Mouse (Mus musculus) embryo, embryonic 10 days (tissue): ENCODE results near the gene Abcf3.

Experiments used
- DNase-seq: peaks from one replicate; pipeline ENCODE4 v3.0.0-alpha.2; 2015; ENCODE audit warnings: low spot score

The Abcf3 gene

GRCm38 (mm10) chr16:20548096-20548948, at the start of gene Abcf3:
TSS of gene Abcf3 (plus strand) at chr16:20548577.
- peak; percentile 100 for DNase-seq

GRCm38 (mm10) chr16:20498677-20499475, 49.5 kb upstream of the Abcf3 start, which contains the start of gene Eif2b5:
TSS of gene Eif2b5 (plus strand) at chr16:20498817.
- DNase-seq, result peak; percentile 97

GRCm38 (mm10) chr16:20506000-20506399, 42.4 kb upstream of the Abcf3 start:
- DNase-seq, result no peak

DNA sequence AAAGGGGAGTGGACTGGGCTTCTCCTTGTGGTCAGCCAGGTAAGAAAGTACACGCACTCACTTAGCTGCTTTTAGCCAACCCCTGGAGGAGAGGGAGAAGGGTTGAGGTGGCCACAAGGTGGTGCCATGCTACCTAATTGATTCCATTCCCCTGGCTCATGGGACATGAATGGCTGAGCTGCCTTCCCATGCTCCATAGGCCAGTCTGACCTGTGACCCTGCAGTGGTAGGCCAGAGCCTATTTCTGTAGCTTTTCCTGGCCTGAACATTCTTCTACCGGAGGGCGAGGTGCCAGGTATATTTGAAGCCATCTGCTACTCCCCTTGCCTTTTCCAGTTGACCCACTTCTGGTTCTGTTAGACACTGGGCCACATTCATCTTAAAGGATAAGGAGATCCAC, 39.0 kb upstream of the Abcf3 start:
- peak; percentile 78 for DNase-seq

DNA sequence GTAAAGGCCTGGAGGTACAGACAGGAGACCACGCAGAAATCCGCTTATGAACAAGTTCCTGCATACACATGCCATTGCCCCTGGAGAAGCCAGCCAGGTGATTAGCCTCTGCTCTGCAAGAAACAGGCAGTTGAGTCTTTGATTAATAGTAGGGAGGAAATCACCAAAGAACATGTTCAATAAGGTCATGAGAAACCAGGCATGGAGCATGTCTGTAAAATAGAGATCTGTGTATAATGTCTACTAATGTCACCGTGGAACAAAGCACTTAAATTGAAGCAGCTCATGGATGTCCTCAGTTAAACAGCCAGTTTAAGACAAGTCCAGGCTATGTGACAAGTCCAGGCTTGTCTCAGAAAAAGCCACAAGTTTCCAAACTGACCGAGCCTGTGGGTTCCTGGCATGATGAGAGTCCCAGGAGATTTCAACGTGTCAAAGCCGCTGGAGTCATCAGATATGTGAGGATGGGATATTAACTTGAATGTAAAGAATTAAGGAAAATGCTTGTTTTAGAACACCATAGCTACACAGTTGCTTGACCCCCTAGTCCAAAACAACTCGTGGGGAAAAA, 37.0 kb upstream of the Abcf3 start:
- DNase-seq, result no peak

- DNase-seq, result no peak
These were observed 32.3 kb upstream of the Abcf3 start for GRCm38 (mm10) chr16:20516032-20516431.

GRCm38 (mm10) chr16:20516726-20517201, 31.6 kb upstream of the Abcf3 start, which contains the start of gene Dvl3:
TSS of gene Dvl3 (plus strand) at chr16:20516982.
- peak; percentile 93 for DNase-seq

DNA sequence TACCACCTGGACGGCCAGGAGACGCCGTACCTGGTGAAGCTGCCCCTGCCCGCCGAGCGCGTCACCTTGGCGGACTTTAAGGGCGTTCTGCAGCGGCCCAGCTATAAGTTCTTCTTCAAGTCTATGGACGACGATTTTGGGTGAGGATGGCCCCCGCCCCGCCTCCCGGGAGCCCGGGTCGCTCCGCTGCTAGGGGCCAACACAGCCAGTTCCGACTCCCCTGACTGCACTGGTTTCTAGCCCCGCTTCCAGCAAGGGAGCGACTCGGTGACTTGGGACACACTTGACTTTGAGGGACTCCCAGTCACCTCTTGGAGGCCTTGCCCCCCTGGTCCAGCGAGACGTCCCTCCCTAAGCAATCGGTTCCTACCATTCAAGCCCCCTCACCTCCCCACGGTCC, 31.2 kb upstream of the Abcf3 start:
- peak; percentile 34 for DNase-seq

DNA sequence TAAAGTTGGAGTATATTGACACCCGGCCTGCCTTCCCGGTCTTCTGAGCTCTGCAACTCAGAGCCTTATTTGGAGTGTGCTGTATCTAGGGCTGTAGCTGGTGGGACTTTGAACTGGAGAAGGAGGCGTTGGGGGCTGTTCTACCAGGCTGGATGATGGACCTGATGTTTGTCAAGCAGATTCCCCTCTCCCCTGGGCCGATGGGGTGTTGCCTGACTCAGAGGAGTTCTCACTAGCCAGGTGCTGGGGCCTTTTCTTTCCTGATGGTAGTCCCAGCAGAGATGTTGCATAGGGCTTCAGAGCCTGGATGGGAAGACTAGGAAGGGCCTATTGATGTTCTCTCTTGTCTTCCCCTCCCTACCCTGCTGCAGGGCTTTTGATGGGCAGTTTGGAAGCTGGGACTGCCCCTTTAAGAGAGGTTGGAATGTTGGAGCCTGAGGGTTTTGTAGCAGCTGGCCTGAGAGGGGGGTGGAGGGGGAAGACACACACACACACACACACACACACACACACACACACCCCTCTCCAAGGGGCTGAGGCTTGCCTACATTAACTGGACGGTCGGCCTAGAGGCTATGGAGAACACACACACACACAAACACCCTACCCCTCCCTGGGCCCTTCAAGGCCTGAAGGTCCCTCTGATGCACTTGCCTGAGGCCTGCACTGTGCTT, 30.5 kb upstream of the Abcf3 start:
- peak; percentile 74 for DNase-seq

DNA sequence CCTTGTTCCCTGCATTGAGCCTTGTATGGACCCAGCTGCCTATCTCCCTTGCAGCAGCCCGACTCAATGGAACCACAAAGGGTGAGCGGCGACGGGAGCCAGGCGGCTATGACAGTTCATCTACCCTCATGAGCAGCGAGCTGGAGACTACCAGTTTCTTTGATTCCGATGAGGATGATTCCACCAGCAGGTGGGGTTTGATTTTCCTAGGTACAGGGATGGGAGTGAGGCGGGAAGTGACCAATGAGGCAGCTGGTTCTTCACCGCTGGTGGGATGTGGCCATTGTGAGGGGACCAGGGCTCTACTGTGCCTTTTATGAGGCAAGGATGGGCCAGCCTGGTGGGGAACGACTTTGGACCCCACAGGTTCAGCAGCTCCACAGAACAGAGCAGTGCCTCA, 24.5 kb upstream of the Abcf3 start:
- DNase-seq, result no peak

DNA sequence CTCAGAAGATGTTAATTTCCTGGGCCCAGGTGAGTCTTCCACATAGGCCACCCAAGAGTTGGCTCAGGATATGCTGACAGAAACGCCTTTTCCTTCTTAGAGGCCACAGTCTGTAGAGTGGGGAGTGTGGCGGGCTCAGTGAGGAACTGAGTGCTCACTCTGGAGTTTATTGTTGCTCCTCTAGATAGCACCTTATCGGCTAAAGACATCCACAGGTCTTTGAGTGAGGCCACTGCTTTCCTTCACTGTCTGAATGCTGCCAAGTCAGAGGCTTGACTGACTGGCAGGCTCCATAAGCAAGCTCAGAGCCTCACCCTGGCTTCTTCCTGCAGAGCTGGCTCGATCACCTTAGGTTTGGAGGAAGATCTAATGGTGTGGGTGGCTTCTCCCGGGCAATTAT, 19.6 kb upstream of the Abcf3 start:
- no peak for DNase-seq

DNA sequence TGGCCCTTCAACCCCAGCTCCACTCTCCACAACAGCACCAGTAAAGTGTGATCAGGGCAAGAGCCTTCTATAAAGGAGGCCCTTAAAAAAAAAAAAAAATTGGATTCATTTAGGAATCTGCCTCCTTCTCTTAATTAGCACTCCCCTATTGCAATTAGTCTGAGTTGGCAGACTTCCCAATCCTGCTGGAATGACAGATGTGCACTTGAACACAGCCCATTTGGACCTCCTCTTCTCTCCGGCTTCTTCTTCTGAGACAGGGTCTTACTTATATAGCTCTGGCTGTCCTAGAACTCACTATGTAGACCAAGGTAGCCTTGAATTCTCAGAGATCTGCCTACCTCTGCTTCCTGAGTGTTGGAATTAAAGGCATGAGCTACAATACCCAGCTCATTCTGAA, 19.0 kb upstream of the Abcf3 start:
- DNase-seq, result no peak

DNA sequence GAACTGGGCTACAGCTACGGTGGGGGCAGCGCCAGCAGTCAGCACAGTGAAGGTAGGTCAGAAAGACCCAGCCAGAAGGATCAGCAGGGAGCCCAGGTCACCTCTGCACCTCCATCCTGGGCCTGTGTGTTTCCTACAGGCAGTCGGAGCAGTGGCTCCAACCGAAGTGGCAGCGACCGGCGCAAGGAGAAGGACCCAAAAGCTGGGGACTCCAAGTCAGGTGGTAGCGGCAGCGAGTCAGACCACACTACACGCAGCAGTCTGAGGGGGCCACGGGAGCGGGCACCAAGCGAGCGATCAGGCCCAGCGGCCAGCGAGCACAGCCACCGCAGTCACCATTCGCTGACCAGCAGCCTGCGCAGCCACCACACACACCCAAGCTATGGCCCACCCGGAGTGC, 17.4 kb upstream of the Abcf3 start:
- DNase-seq, result no peak

- no peak for DNase-seq
These were observed 13.6 kb upstream of the Abcf3 start for GRCm38 (mm10) chr16:20534617-20535295.

DNA sequence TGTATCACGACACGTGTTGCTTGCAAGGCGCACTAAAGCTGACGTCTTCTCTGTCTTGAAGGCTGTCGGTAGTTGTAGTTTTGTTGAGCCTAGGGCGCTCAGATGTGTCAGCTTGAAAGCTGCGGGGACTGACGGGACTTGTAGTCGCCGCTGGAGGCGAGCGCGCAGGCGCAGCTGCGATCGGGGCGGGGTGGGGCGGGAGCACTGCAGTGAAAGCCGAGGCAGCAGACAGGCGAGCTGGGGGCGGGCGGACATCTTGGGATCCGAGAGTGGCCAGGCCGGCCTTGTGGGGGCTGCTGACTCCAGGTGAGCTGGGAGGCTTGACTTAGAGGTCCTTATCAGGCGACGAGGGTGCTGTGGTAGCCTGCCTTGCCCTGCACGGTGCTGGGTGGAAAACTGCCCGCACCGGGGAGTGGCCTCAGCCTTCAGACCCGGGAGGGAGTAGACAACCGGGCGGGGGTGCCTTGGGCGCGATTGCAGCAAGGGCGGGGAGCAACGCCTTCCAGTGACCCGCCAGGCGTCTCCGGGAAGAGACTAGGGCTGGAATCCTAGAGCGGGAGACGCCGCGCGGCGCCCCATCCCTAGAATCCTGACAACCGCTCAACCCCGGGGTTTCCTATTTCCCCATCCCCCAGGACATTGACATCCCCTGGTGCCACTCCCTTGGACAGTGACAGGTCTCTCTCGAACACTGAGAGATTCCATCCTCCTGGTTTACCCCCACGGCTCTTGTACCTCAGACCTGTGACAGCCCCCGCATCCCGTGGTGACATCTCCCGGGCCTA, 12.9 kb upstream of the Abcf3 start, which contains the start of gene Ap2m1:
Ap2m1 (plus strand) TSS at position 183 of the 785 bp plus-strand sequence.
- peak; percentile 100 for DNase-seq

DNA sequence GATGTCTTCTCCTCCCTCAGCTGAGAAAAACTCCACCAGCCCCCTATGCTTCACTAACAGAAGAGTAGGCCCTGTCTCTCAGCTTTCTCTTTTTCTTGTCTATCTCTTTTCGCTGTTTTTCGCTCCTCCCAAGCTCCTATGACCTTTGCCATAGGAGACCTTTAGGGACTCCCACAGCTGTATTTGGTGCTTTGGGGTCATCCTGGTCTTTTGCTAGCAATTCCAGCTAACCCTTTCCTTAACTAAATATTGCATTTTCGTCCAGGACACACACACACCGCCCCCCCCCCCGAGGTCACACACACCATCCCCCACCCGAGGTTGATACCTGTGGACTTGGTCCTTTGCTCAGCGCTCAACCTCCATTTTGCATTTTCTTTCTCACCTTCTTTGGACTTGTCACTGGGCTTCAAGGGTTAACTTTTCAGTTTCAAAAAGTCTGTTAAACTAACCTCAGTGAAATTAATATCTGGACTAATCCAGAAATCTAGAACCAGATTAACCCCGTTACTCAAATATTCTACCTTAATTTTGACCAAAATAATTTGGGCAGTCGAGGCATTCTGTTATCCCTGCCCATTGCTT, 12.2 kb upstream of the Abcf3 start:
- no peak for DNase-seq

- DNase-seq, result peak; percentile 39
These were observed 11.3 kb upstream of the Abcf3 start for GRCm38 (mm10) chr16:20537071-20537471.

- no peak for DNase-seq
These were observed 10.6 kb upstream of the Abcf3 start for GRCm38 (mm10) chr16:20537601-20538320.

GRCm38 (mm10) chr16:20539649-20540048, 8.7 kb upstream of the Abcf3 start:
- DNase-seq, result no peak
